Mouse (Mus musculus) c-Kit-positive CD71-negative TER-119-negative erythroid progenitor cells, embryonic 14.5 days (primary cell): ENCODE results near the gene Xxylt1.

ENCODE experiments used
- DNase-seq: peaks from one replicate; pipeline ENCODE4 v3.0.0-alpha.2; 2013; ENCODE audit warnings: low read depth

Xxylt1 gene

GRCm38 (mm10) chr16:30948636-30949035, 132.6 kb downstream of the Xxylt1 start:
- no peak for DNase-seq

GRCm38 (mm10) chr16:30948216-30948615, 133.0 kb downstream of the Xxylt1 start:
- DNase-seq: no peak

- no peak for DNase-seq
These were observed 136.3 kb downstream of the Xxylt1 start for GRCm38 (mm10) chr16:30944886-30945285.

- no peak for DNase-seq
These were observed 137.3 kb downstream of the Xxylt1 start for GRCm38 (mm10) chr16:30943919-30944318.

GRCm38 (mm10) chr16:30940699-30941098, 140.5 kb downstream of the Xxylt1 start:
- DNase-seq: no peak

GRCm38 (mm10) chr16:30939903-30940302, 141.3 kb downstream of the Xxylt1 start:
- DNase-seq: no peak

GRCm38 (mm10) chr16:30939210-30939609, 142.0 kb downstream of the Xxylt1 start:
- no peak for DNase-seq

- no peak for DNase-seq
These were observed 142.6 kb downstream of the Xxylt1 start for GRCm38 (mm10) chr16:30938664-30939063.

GRCm38 (mm10) chr16:30937665-30938064, 143.6 kb downstream of the Xxylt1 start:
- DNase-seq: no peak

- no peak for DNase-seq
These were observed 144.8 kb downstream of the Xxylt1 start for GRCm38 (mm10) chr16:30936471-30936870.

GRCm38 (mm10) chr16:30936012-30936461, 145.2 kb downstream of the Xxylt1 start:
- no peak for DNase-seq

GRCm38 (mm10) chr16:30934967-30935690, 146.1 kb downstream of the Xxylt1 start:
- DNase-seq: no peak

GRCm38 (mm10) chr16:30934205-30934780, 146.9 kb downstream of the Xxylt1 start:
- DNase-seq: no peak

- DNase-seq: no peak
These were observed 147.9 kb downstream of the Xxylt1 start for GRCm38 (mm10) chr16:30933366-30933765.

GRCm38 (mm10) chr16:30932791-30933190, 148.4 kb downstream of the Xxylt1 start:
- DNase-seq: no peak

- no peak for DNase-seq
These were observed 149.0 kb downstream of the Xxylt1 start for GRCm38 (mm10) chr16:30932196-30932595.

- DNase-seq: no peak
These were observed 152.1 kb downstream of the Xxylt1 start for GRCm38 (mm10) chr16:30929165-30929564.

- no peak for DNase-seq
These were observed 153.0 kb downstream of the Xxylt1 start for GRCm38 (mm10) chr16:30928076-30928750.

- no peak for DNase-seq
These were observed 155.7 kb downstream of the Xxylt1 start for GRCm38 (mm10) chr16:30925496-30925895.

- DNase-seq: no peak
These were observed 157.3 kb downstream of the Xxylt1 start for GRCm38 (mm10) chr16:30923899-30924298.

GRCm38 (mm10) chr16:30922548-30922947, 158.7 kb downstream of the Xxylt1 start:
- no peak for DNase-seq

- DNase-seq: no peak
These were observed 162.4 kb downstream of the Xxylt1 start for GRCm38 (mm10) chr16:30918866-30919265.

- DNase-seq: no peak
These were observed 164.3 kb downstream of the Xxylt1 start for GRCm38 (mm10) chr16:30916931-30917330.
